Mouse (Mus musculus): Measurements from ENCODE around the gene Gm5431.
"Not testable (repeated sequence)": the region's sequence is repeated elsewhere in the genome, so short reads cannot be mapped to it uniquely, and the experiment has no call there.

- not testable (repeated sequence) for TF ChIP-seq GATA1, TAL1 (IDR thresholded peaks at IDR 0.05; ENCODE audit: low read length)
These were observed 44.1 kb upstream of the Gm5431 start, which contains the start of gene Psme2b for GRCm38 (mm10) chr11:48946090-48946489.
